Mouse (Mus musculus): ENCODE results near the gene Frmd4b. TPM values are rescaled to one million over a fixed set of nuclear protein-coding genes. Genes with fewer than 3 reads are reported as not detected.

Frmd4b gene
- polyA plus RNA-seq, 1 experiment = 0.59 TPM

DNA sequence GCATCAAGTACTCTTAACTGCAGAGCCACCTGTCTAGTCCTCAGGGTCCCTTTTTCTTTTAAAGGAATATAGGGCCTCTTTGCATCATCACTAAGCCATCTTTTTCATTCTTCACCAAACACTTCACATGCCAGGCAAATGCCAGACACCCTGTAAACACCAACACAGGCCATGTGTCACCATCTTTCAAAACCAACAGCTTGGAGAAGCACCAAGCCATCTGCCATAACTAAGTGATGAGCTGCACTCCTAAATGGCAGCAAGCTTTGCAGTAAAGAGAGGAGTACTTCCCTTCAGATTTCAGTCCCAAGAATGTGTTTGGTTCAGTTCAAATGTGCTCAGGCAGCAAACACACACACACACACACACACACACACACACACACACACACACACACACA lies 154.9 kb downstream of the Frmd4b start:
- no peaks in the 10 kb centered on the region for H3K36me3 ChIP-seq (ENCODE audit: control insufficient read depth, insufficient read depth)
- TF ChIP-seq MYOD1 (IDR thresholded peaks at IDR 0.05; ENCODE audit: control insufficient read depth in 1 of 3, insufficient read length in 2 of 3, low read depth in 2 of 3) (no peak), USF1 (IDR thresholded peaks at IDR 0.05; ENCODE audit: low read depth) (no peak), POLR2A (IDR thresholded peaks at IDR 0.05; ENCODE audit: insufficient read length, low read depth) (no peak), MAX (IDR thresholded peaks at IDR 0.05; ENCODE audit: low read depth) (no peak), CEBPB (IDR thresholded peaks at IDR 0.05; ENCODE audit: insufficient read depth, poor library complexity, severe bottlenecking) (no peak), E2F4 (IDR thresholded peaks at IDR 0.05; ENCODE audit: insufficient read depth) (no peak), TCF3 (IDR thresholded peaks at IDR 0.05; ENCODE audit: insufficient read length, low read depth) (no peak), MYOG (IDR thresholded peaks at IDR 0.05; ENCODE audit: control insufficient read depth in 1 of 3, insufficient read depth in 1 of 3, insufficient read length in 2 of 3, low read depth in 2 of 3) (no peak), SRF (IDR thresholded peaks at IDR 0.05; ENCODE audit: control insufficient read depth, insufficient read length, low read depth) (no peak), TCF12 (IDR thresholded peaks at IDR 0.05; ENCODE audit: insufficient read depth, poor library complexity, severe bottlenecking) (no peak), REST (IDR thresholded peaks at IDR 0.05; ENCODE audit: insufficient read depth, insufficient read length) (no peak), POLR2AphosphoS2 (IDR thresholded peaks at IDR 0.05; ENCODE audit: insufficient read length, low read depth) (no peak)
- H3K4me3 ChIP-seq = no peak overlapping the region
- no peaks in the 10 kb centered on the region for H3K79me2 ChIP-seq (ENCODE audit: control insufficient read depth, insufficient read depth)
- H3K4me2 ChIP-seq (ENCODE audit: low read depth) = no peak overlapping the region
- H3K27me3 ChIP-seq (ENCODE audit: control insufficient read depth, insufficient read depth, insufficient read length) = no peaks in the 10 kb centered on the region
- no peak overlapping the region for H3ac ChIP-seq (ENCODE audit: control insufficient read depth, insufficient read length)

DNA sequence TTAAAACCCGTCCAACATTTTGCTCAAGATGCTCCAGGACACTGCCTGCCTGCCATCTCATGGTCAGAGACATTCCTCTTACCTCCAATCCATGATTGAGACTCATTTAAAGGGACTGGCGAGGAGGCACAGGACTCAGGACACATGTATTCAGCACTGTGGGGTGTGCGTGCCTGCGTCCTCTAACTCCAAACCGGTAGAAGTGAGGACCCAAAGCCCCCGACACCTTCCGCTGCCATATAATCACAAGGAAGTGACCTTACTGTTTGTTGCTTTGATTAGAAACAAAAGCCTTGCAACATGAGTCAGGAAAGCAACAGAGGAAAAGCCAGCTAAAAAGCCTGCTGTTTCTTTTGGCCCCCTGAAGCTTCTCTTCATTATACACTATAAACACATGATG lies 158.2 kb downstream of the Frmd4b start:
- Histone ChIP-seq H3K36me3 (ENCODE audit: control insufficient read depth, insufficient read depth) (no peaks in the 10 kb centered on the region), H3K27me3 (ENCODE audit: control insufficient read depth, insufficient read depth, insufficient read length) (peaks cover 16% of the 10 kb centered on the region), H3ac (ENCODE audit: control insufficient read depth, insufficient read length) (no peak overlapping the region), H3K4me3 (no peak overlapping the region), H3K4me2 (ENCODE audit: low read depth) (no peak overlapping the region), H3K79me2 (ENCODE audit: control insufficient read depth, insufficient read depth) (no peaks in the 10 kb centered on the region)
- TF ChIP-seq USF1 (IDR thresholded peaks at IDR 0.05; ENCODE audit: low read depth) = no peak
- TF ChIP-seq REST (IDR thresholded peaks at IDR 0.05; ENCODE audit: insufficient read depth, insufficient read length) = no peak
- no peak for TF ChIP-seq POLR2AphosphoS2 (IDR thresholded peaks at IDR 0.05; ENCODE audit: insufficient read length, low read depth)
- no peak for TF ChIP-seq E2F4 (IDR thresholded peaks at IDR 0.05; ENCODE audit: insufficient read depth)
- TF ChIP-seq MYOD1 (IDR thresholded peaks at IDR 0.05; ENCODE audit: control insufficient read depth in 1 of 3, insufficient read length in 2 of 3, low read depth in 2 of 3) = no peak
- TF ChIP-seq TCF12 (IDR thresholded peaks at IDR 0.05; ENCODE audit: insufficient read depth, poor library complexity, severe bottlenecking) = no peak

DNA sequence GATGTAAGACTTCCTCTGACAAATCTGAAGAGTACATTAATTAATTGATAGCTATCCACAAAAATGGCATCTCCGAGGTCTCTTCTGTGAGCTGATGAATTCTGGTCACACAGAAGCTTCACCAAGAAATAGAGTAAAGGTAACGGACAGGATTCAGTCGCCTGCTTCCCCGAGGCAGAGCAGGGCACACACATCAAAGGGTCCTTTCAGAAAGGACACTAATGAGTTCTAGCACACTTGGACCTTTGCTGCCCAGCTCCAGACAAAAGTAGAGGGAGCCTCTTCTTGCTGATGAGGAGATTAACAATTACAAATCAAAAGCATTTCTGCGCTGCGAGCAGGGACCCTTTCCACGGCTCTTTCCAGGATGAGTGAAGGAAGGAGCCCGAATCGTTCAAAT lies 159.0 kb downstream of the Frmd4b start:
- Histone ChIP-seq H3K27me3 (ENCODE audit: control insufficient read depth, insufficient read depth, insufficient read length) (peaks cover 16% of the 10 kb centered on the region), H3K4me2 (ENCODE audit: low read depth) (no peak overlapping the region), H3K79me2 (ENCODE audit: control insufficient read depth, insufficient read depth) (no peaks in the 10 kb centered on the region), H3K36me3 (ENCODE audit: control insufficient read depth, insufficient read depth) (no peaks in the 10 kb centered on the region), H3K4me3 (no peak overlapping the region), H3ac (ENCODE audit: control insufficient read depth, insufficient read length) (no peak overlapping the region)
- TF ChIP-seq USF1 (IDR thresholded peaks at IDR 0.05; ENCODE audit: low read depth) (no peak), REST (IDR thresholded peaks at IDR 0.05; ENCODE audit: insufficient read depth, insufficient read length) (no peak), TCF12 (IDR thresholded peaks at IDR 0.05; ENCODE audit: insufficient read depth, poor library complexity, severe bottlenecking) (no peak), POLR2A (IDR thresholded peaks at IDR 0.05; ENCODE audit: insufficient read length, low read depth) (no peak), TCF3 (IDR thresholded peaks at IDR 0.05; ENCODE audit: insufficient read length, low read depth) (no peak), POLR2AphosphoS2 (IDR thresholded peaks at IDR 0.05; ENCODE audit: insufficient read length, low read depth) (no peak), E2F4 (IDR thresholded peaks at IDR 0.05; ENCODE audit: insufficient read depth) (no peak), SRF (IDR thresholded peaks at IDR 0.05; ENCODE audit: control insufficient read depth, insufficient read length, low read depth) (no peak), MYOG (IDR thresholded peaks at IDR 0.05; ENCODE audit: control insufficient read depth in 1 of 3, insufficient read depth in 1 of 3, insufficient read length in 2 of 3, low read depth in 2 of 3) (no peak), MAX (IDR thresholded peaks at IDR 0.05; ENCODE audit: low read depth) (no peak), CEBPB (IDR thresholded peaks at IDR 0.05; ENCODE audit: insufficient read depth, poor library complexity, severe bottlenecking) (no peak), MYOD1 (IDR thresholded peaks at IDR 0.05; ENCODE audit: control insufficient read depth in 1 of 3, insufficient read length in 2 of 3, low read depth in 2 of 3) (no peak)

DNA sequence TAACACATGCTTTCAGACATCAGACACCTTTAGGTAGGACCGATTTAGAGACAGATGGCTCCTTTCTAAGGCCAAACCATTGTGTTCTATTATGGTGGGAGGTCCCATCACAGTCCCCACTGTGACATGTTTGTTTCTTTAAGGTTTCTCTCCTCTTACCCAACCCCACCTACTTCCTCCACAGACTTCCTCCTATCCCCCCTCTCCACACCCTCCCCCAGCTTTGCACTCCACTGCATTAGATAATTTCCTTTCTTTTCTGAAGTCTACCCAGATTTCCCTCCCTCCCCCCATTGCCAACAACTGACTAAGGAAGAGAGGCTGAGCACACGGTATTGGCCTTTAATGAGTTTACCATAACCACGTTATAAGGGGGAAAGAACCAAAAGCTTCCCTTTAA lies 159.4 kb downstream of the Frmd4b start:
- Histone ChIP-seq H3K36me3 (ENCODE audit: control insufficient read depth, insufficient read depth) (no peaks in the 10 kb centered on the region), H3K27me3 (ENCODE audit: control insufficient read depth, insufficient read depth, insufficient read length) (peaks cover 16% of the 10 kb centered on the region), H3K4me3 (no peak overlapping the region), H3K4me2 (ENCODE audit: low read depth) (no peak overlapping the region), H3ac (ENCODE audit: control insufficient read depth, insufficient read length) (no peak overlapping the region), H3K79me2 (ENCODE audit: control insufficient read depth, insufficient read depth) (no peaks in the 10 kb centered on the region)
- no peak for TF ChIP-seq MAX (IDR thresholded peaks at IDR 0.05; ENCODE audit: low read depth)
- no peak for TF ChIP-seq TCF3 (IDR thresholded peaks at IDR 0.05; ENCODE audit: insufficient read length, low read depth)
- no peak for TF ChIP-seq POLR2AphosphoS2 (IDR thresholded peaks at IDR 0.05; ENCODE audit: insufficient read length, low read depth)
- TF ChIP-seq USF1 (IDR thresholded peaks at IDR 0.05; ENCODE audit: low read depth) = no peak
- TF ChIP-seq CEBPB (IDR thresholded peaks at IDR 0.05; ENCODE audit: insufficient read depth, poor library complexity, severe bottlenecking) = no peak
- no peak for TF ChIP-seq REST (IDR thresholded peaks at IDR 0.05; ENCODE audit: insufficient read depth, insufficient read length)
- TF ChIP-seq MYOD1 (IDR thresholded peaks at IDR 0.05; ENCODE audit: control insufficient read depth in 1 of 3, insufficient read length in 2 of 3, low read depth in 2 of 3) = no peak
- TF ChIP-seq MYOG (IDR thresholded peaks at IDR 0.05; ENCODE audit: control insufficient read depth in 1 of 3, insufficient read depth in 1 of 3, insufficient read length in 2 of 3, low read depth in 2 of 3) = no peak
- TF ChIP-seq POLR2A (IDR thresholded peaks at IDR 0.05; ENCODE audit: insufficient read length, low read depth) = no peak
- TF ChIP-seq SRF (IDR thresholded peaks at IDR 0.05; ENCODE audit: control insufficient read depth, insufficient read length, low read depth) = no peak
- no peak for TF ChIP-seq E2F4 (IDR thresholded peaks at IDR 0.05; ENCODE audit: insufficient read depth)
- TF ChIP-seq TCF12 (IDR thresholded peaks at IDR 0.05; ENCODE audit: insufficient read depth, poor library complexity, severe bottlenecking) = no peak

DNA sequence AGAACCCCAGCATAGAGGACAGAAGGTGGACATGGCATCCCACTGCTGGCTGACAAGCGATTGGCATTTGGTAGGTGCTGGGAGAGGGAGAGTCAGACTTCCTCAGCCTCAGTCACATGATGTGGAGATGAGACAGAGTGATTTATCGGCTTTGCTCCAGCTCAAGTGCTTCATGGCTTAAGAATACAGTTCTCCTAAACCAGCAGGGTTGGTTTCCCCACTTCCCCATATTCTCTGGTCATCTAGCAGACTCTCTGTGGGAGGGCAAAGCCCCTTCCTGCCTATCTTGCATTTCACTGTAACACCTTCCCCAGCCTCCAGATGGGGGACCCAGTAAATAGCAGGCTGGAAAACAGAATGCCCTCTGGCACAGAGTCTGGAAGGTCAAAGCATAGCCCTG lies 160.1 kb downstream of the Frmd4b start:
- no peaks in the 10 kb centered on the region for H3K79me2 ChIP-seq (ENCODE audit: control insufficient read depth, insufficient read depth)
- TF ChIP-seq CEBPB (IDR thresholded peaks at IDR 0.05; ENCODE audit: insufficient read depth, poor library complexity, severe bottlenecking) = no peak
- no peak for TF ChIP-seq USF1 (IDR thresholded peaks at IDR 0.05; ENCODE audit: low read depth)
- no peaks in the 10 kb centered on the region for H3K36me3 ChIP-seq (ENCODE audit: control insufficient read depth, insufficient read depth)
- H3K4me3 ChIP-seq = no peak overlapping the region
- H3K27me3 ChIP-seq (ENCODE audit: control insufficient read depth, insufficient read depth, insufficient read length) = peaks cover 16% of the 10 kb centered on the region
- no peak overlapping the region for H3ac ChIP-seq (ENCODE audit: control insufficient read depth, insufficient read length)
- H3K4me2 ChIP-seq (ENCODE audit: low read depth) = no peak overlapping the region
